Mouse (Mus musculus) adrenal gland (tissue): Measurements from ENCODE around the gene Epha3.

Source experiments
- intact Hi-C: fragments of 180-260 bp; cut with DNase I; formaldehyde crosslinking; loops from one replicate; pipeline ENCODE4 v1.15.1; 2025

Epha3 gene

DNA sequence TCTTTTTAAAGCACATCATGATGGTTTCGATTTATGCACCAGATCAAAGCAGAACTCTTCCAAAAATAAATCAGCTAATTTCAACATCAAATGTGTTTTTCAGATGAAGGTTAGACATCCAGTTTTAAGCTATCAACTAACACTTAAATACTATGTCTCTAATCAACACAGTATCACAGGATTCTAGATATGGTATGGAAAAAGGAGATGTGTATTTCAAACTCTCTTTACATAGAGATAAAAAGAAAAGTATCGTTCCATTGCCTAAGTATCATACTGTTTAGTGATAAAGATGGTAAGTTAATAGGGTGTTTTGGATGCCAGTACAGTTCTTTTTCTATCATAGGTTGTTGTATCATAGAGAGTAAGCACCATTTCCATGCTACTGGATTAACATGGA, 353.9 kb downstream of the Epha3 start:
- intact Hi-C loops = no loop called here

DNA sequence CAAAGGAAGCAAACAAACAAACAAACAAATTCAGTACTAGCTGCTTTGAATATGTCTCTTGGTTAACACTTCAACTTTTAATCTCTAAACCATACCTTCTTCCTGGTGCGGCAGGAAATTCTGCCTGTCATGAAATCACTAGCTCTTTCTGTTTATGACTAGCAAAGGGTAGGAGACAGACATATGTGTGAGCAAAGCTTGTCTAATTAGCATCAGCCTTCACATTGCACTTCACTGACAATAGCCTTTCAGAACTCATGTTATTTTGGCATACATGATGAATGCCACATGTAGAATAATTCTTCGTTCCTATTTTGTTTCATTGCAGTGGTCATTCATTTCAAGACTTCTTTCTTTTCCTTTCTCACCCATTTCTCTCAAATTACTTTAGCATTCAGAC, 357.5 kb downstream of the Epha3 start:
- intact Hi-C loops = no loop called here

DNA sequence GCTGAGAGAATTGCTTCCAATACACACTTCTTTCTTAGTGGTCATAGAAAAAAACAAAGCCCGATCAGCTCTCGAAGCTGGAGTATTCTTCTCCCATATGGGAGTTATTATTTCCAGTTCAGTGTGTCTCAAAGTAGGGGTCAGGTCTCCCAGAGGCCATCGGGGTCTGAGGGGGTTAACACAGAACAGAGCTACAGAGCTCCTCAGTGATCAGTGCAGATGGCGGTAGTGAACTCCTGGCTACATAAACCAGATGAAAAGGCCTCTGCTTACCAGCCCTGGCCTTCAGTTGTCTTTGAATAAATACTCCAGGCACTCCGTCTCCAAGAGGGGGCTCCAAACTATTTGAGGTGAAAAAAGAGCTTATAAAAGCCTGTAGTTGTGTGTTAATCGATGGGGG, 362.5 kb downstream of the Epha3 start:
- intact Hi-C loops = no loop called here

DNA sequence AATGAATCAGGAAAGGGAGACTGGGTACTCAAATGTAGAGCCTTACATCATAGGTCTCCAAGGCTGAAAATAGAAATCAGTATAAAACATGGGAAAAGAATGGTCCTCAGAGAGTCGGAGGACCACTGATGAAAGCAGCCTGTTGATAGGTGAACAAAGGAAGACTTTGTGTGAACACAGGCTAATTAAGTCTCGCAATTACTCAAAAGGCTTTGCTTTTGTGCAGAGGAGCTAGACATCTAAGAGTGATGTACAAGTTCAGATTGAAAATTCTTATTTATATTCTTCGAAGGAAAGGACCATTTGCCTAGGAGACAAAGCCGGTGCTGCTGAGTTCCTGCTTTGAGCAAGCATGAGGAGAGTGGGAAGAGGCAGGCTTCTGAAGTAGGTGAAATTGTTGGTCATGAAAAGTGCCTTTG, 363.0 kb downstream of the Epha3 start:
- intact Hi-C loops = no loop called here
